Mouse (Mus musculus) frontal cortex, adult 2 months (tissue): ENCODE measurements at regions not wholly inside any gene's neighbourhood (a gene's known extent, or its start where the extent isn't known, plus 50 kb on each side); places are given as distances from the start of the nearest gene placed in this dataset.

ENCODE experiments used
- DNase-seq, 2 experiments: peaks; one replicate each; pipeline ENCODE4 v3.0.0; 2022; ENCODE audit warnings: low spot score in 1 of 2; ENCODE audit errors: extremely low spot score in 1 of 2

DNA sequence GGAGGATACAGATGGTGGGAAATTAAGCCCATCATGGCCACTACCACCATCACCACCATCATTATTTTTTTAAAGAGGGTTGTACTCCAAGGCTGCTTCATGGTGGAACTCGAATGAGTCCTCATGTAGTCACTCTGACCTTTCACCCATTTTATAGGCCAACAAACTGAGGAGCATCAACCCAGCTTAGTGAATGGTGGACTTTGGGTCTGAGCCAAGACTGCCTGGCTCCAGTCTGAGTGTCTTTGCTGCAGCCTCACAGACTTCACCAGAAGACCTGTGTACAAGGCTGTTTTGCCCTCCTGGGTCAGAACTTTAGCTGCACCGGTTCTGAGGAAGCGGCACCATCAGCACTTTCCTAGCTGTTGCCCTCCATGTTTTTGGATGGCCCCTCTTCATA lies 184.4 kb downstream of the Emx2 start:
- no peak for DNase-seq

DNA sequence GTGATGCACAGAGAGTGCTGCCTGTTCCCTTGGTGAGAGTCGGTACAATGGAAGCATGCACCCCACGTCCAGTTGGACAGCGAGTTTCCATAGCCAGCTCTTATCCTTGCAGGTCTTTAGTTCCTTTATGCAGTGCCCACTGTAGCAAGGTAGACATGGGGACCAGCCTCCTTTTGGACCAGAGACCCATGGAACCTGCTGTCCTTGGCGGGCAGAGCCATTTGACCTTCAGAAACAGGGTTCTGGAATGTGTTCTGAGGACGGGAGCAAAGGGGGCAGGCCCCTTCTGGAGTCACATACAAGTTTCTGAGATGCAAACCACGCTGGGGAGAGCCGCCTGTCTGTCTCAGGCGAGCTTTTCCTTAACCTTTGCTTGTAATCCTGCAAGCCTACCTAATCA lies 188.1 kb downstream of the Emx2 start:
- DNase-seq = no peak

DNA sequence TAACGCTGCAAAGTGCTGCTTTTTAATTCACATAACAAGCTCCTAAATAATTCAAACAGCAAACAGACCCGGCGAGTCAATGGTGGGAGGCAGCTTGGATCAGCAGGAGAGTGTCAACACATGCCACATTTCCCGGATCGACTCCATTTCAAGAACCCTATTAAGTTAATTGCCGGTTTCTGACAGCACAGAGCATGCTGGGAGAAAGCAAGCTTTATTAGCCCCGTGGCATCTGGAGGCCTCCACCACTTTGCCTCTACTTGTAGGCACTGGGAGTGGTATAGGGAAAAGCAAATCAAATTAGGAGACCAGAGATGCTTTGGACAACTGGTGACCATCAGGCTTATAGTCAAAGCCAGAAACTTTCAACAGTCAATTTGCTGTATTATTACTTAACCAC lies 188.5 kb downstream of the Emx2 start:
- no peak for DNase-seq

DNA sequence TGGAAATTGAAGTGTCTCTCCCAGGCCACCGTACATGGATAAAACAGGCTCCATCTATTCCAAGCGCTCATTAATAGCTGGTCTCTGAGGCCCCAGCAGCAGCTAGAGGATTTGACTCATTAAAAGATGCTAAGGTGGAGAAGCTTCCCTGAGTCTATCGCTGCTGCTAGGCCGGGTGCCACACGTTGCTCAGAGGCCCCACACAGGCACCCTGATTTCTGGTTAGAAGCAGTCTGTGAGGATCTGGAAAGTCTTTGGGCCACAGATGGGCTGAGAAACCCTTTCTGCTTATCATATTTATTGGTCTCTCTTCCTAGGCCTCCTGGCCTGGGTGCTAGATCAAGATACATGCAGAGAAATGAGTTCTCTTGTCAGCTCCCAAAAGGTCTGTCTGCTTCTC lies 191.2 kb downstream of the Emx2 start:
- DNase-seq = no peak

DNA sequence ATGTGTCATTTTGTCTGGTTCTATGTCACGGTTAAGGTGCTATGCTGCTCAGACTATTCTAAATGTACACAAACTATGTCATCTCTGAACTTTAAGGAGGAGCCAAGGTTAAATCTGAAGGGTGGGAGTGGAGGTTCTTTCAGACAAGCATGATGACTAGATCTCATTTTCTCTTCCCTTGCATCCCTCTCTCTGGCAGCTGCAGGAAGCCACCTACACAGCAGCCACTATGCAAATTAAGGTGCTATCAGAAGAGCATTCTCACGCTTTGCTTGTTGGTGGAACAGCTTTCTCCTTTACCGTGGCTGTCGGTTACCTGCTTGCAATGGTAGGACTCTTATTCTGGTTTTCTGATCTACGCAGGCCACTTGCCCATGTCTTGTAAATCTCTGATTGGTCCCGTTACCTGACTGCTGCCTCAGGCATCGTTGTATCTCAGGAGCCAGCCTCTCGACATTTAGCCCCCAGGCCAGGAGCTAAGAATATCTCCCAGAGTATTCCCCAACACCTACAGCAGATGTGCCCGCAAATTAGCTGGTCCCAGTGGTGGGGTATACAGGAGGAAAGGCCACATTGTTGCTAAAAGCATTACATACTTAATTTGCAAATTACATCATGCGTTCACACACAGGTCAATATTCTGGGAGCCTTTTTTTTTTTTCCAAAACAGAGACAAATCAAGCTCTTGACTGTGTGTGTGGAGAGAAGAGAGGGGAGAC lies 192.6 kb downstream of the Emx2 start:
- DNase-seq = peak in 1 of 2 experiments; percentile 60

DNA sequence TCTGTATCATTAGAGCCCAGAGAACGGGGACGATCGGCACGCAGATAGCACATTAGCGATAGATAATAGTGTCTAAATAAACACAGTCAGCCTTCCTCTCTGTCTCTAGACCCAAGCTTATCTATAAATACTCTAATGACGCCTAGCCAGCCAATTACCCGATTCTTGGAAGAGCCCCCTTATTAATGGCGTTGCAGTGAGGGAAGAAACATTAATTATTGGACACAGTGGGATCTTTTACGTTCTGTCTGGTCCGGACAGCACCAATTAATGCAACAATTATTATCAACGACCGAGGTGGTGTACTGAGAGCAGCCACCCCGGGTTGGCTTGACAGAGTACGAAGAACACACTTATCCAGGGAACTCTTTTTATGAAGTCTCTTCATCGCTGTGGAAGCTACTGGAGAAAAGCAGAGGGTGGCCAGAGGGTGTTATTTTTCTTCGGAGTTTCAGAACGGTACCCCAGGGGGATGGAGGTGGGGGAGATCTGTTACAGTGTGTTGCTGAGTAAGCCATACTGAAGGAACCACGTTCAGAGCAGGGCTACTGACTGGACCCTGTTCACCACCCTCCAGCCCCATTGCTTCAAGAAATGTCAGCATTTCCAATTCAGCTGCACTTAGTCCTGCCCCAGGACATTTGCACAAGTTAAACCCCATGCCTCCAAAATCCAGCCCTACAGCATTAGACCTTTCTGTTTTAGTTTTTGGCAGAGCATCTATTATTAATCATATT lies 195.6 kb downstream of the Emx2 start:
- DNase-seq = no peak

DNA sequence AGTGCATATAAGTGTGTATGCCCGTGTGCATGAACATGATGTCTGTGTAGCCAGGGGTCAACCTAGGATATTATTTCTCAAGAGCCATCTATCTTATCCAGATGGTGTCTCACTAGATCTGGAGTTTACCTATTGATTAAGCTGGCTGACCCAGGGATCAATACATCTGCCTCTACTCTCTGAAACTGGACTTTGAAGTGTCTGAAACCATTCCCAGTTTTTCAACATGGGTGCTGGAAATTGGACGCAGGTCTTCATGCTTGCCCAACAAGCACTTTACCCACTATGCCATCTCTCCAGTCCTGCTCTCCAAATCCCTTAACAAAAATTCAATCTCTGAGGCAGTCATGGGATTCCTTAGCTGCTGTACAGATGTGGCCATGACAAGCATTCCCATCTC lies 197.1 kb downstream of the Emx2 start:
- DNase-seq = no peak

DNA sequence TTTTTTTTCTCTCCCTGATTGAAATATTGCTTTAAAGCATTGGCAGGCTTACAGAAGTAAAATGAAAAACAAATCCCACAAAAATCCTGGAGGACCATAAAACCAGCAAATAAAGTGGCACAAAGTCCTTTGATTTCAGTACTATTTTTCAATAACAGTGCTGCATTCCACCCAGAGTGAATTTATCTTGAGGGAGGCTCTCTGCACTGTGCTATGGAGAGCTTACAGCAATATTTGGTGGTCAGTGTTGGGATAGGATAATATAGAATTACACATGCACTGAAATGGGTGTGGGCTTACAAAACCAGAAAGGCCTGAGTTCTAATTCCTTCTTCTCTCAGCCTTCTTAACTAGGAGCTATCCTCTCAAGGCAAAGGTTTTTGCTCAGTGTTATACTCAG lies 211.6 kb downstream of the Emx2 start:
- no peak for DNase-seq

DNA sequence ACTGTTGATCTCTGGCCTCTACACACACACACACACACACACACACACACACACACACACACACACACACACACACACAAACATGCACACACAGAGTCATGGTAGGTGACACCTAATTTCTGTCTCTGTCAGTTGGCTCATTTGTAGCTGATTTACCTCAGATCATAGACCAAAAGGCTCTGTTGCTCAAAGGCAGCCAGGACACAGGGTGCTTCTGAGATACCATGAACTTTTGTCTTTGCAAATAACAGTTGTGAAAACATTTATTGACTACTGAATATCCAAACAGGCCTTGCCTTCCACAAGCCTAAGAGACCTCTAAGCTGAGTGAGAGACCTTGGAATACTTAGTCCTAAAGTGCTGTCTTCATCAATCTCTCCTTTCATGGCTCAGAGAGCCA lies 215.4 kb downstream of the Emx2 start:
- DNase-seq = no peak

DNA sequence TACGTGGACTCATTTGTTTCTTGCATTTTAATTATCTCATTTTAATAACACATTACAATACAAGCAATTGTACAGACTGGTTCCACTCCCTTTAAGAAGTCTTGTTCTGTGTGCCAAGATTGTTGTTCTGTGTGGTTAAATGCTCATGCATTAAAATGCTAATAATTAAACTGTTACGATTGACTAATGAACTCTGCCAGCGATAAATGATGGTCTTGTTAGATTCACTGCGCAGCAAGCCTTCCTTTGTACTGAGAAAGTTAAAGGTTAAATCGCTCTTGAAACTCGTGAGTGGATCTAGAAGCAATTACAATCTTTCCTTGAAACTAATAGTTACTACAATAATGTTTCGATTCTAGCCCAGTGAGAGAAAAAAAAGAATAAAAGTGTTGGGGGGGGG lies 221.0 kb downstream of the Emx2 start:
- no peak for DNase-seq

DNA sequence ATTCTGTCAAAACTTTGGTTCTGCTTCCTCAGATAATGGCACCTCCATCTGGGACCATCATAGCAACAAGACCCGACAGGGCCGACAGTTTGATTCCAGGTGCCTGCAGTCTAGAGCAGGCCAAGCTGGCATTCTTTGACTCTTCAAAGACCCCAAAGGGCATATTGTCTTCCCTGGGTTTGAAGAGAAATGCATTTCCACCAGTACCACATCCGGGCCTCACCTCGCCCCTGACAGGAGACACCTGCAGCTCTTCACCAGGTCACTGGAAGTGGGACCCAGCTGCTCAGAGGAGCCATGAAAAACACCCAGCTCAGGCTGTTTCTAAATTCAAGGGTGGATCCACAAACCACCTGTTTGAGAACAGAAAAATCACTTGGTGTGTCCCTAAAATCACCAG lies 222.2 kb downstream of the Emx2 start:
- DNase-seq = no peak

DNA sequence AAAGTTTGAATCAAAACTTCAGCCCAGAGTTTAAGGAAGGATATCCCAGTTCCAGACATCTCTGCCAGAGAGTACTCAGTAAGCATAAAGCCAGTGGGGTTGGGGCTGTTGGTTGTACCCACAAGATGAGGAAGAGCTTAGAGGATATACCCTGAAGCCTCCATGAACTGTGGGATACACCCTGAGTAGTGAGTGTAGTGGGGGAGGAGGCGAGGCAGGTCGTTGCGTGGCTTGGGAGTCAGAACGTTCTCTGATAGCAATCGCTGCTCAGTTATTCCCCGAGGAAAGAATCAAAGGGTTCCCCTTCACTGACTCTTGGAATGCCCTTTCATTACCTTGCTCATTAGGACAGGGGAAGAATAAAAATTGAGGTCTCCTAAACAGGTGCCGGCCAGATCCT lies 226.1 kb downstream of the Emx2 start:
- no peak for DNase-seq

DNA sequence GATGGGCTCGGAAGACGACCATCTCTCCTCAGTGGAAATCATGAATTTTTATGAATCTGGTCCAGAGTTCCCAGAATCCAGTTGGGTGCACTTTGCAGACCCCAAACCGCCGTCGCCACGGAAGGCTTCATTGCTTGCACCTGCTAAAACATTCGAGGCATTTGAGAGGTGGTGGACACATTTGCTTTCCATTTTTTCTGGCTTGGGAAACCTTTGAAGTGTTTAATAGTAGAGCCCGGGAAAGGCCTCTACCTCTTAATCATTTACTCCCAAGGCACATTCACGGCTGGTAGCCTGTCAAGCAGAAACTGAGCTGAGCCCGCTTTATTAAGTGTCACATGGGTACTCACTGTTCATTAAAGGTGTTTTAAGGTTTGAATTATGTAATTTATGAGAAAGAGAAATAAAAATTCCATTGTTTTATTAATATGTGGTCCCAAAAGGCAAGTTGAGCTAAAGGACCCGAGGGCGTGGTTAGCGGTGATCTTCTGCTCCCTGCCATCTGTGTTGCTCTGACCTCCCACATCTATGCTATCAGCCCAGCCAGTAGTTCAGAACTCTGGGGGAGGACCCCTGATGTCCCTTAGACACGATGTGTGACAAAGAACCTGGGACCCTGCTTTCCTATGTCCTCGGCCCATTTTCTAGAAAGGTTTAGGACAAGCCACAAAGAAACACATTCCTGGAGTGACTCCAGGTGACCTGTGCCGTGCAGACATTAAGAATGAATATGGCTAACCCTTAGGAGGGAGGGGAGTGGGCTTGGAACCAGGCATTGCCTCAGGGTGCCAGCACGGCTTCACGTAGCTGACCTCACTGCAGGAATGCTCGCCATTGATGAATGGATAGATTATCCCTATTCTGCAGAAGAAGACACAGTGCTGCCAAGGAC lies 227.9 kb downstream of the Emx2 start:
- no peak for DNase-seq

DNA sequence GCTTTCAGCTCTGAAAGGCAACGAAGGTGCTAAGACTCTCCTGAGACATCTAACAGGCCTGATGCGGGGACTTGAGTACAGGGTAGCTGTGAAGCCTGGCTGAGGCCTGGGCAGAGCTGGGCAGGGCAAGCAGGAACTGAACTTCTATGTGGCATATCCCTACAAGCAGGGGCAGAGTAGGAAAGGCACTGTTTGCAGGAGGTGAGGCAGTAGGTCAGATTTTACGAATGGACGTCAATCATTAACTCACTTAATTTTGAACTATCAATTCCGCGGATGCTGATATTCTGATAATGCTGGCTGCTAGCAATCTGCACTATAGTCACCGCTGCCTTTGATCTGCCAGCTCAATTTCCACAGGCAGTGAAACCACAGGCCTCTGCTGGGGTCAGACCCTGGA lies 229.0 kb downstream of the Emx2 start:
- no peak for DNase-seq

DNA sequence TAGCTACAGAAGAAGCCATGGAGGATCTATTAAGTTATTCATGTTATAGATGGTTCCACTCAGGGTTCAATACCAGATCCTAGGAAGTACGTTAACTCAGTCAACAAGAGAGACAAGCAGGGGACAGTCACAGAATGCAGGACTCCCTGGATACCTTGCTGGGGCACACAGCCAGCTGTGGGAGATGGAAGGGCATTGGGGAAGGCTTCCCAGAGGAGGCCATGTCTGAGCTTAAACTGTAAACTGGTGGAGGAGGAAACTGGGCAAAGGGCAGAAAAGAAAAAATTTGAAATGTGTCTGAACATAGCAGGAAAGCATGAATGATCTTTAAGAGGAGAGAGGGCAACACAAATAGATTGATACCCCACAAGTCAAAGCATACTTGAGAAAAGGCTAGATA lies 229.5 kb downstream of the Emx2 start:
- no peak for DNase-seq

DNA sequence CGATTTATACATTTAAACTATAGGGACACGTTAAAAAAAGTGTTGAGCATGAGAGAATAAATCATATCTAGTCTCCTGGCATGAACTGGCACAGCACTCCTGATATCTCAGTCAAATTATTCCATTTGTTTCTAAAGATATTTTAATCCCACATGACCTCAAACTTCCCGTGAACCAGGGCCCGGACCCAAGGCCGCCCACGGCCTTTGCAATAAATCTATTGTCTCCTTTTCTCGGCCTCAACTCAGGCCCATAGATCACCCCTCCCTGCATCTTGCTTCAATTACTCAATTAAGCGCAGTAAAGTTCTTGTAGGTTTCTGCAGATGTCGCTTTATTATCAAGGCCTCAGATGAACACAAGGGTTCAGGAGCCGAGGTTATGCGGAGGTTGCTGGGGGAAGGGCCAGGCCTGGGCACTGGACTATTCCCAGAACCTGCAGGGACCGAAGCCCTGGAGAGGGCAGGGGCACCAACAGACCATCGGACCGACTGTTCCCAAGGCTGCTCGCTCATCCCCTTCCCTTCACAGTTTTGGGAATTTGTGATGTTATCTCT lies 233.4 kb downstream of the Emx2 start:
- no peak for DNase-seq

DNA sequence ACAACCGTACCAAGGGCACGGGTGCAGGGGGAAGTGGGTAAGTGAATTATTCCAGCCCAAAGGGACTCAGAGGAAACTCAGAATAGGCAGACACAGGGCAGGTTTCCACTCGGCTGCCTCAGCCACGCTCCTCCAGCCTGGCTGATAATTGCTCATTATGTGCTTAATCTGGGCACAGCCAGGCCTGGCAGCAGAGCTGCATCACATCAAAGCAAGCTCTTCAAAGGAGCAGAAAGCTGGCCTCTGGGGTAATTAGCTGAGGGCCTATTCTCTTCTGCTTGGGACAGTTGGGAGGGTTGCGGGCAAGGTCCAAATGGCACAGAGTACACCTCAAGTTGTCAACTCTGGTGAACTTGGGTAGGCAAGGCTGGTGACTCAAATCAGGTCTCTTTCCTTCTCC lies 239.5 kb downstream of the Emx2 start:
- peak; percentile 6 to 39 for DNase-seq

DNA sequence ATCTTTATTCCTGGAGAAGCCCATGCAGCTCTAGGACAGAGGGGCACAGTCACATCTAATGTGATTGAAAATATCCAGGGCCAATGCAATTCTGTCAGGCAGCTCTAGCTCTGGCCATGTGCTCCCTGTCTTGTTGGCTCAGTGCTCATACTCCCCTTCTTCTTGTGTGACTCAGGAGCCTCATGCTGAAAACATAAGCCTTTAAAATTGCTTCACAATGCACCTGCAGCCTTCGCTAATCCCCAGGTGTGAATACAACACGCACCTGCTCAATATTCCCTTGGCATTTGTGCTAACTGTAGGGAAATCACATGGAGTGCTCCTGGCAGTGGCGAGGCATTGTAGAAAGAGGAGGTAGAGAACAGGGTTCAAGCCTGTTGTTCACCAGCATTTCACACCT lies 242.0 kb downstream of the Emx2 start:
- no peak for DNase-seq

DNA sequence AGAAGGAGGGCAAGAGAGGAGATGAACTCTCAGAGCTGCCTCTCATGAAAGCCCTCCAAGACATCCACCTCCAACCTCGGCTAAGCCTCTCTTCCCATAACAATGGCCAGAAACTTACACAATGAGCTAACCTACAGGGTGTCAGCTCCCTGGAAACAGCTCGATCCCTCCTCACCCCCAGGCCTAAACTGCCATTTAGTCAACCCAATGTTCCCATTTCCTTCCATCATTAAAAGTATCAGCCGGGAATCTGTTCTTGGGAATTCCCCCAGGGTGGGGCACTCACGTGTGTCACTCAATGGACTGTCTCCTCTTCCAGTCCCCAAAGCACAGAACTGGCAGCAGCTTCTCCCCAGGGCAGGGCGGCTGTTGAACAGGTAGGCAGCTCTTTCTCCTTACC lies 236.3 kb downstream of the Rab11fip2 start:
- no peak for DNase-seq

DNA sequence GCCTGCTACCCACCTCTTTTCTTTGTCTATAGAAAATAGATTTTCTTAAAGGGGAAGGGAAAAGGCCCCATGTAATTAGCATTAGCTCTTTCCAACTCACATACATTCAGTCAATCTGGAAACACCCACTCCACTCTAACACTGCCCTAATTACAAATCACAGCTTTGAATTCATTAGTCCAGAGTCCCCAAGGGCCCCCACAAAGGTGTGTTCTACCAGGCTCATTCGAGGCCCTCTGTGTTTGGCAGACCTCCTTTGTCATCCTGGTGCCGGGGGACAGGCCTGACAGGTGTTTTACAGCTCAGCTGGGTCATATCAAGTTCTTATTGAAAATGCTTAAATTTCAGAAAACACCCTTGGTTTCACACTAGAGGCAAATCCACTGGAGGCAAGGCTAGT lies 234.3 kb downstream of the Rab11fip2 start:
- DNase-seq = no peak

DNA sequence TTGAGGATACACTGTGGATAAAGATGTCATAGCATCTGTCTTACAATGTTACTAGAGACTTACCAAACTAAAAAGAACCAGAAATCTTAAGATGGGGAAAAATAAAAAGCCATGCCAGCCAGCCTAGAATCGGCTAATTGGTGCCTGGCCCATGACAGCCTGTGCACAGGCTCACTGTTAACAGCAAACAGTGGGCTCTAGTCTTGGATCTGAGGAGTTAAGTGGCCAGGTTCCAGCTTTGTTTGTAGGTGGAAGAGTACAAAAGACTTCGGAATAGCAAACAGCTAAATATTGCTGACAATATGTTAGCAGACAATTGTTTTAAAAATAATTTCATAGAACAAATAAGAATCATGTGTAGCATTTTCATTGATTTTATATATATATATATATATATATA lies 228.4 kb downstream of the Rab11fip2 start:
- DNase-seq = no peak
